Mouse (Mus musculus) 3134 (cell line): ENCODE measurements at regions not wholly inside any gene's neighbourhood (a gene's known extent, or its start where the extent isn't known, plus 50 kb on each side); places are given as distances from the start of the nearest gene placed in this dataset.

Source experiments
- DNase-seq: peaks from one replicate; pipeline ENCODE4 v3.0.0-alpha.2; 2011; ENCODE audit warnings: low spot score; ENCODE audit not compliant: insufficient read length; ENCODE audit errors: extremely low read depth

GRCm38 (mm10) chr13:48154414-48155105, 106.5 kb upstream of the Id4 start:
- DNase-seq, result no peak

DNA sequence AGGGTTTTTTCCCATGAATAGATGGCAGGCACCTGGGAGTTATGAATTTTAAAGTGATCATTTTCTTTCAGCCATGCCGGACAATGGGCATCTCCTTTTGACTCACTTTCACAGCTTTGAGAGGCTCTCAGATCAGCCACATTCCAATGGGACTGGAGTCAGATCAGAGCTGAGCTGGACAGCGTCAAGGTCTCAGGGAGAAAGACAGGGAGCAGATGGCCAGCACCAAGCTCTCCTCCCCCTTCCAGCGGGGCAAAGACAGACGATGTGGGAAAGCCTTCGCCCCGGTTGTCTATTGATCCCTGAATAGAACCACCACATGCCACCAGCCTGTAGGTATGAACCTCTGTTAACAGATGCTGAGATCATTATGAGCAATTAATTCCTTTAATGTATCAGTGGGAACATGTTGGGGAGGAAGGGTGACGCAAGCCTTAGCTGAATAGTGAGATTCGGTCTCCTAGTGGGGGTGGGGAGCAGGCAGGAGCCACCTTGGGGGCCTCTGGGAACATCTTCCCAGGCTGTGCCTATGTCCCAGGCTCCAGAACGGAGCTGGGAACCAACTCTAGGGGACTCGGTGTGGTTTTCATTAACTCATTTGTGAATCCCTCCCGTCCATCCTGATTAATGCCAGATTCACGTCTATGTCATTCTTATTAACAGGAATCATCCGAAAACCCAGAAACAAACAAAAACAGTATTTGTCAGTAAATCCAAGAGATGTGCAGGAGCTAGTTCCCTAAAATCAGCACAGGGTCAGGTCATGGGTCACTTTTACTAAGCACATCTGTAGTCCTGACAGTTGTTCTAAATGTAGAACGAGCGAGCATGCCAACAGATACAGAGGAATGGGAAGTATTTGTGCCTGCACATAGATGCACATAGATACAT, 101.8 kb upstream of the Id4 start:
- DNase-seq, result no peak

GRCm38 (mm10) chr13:48160161-48160560, 100.9 kb upstream of the Id4 start:
- no peak for DNase-seq

DNA sequence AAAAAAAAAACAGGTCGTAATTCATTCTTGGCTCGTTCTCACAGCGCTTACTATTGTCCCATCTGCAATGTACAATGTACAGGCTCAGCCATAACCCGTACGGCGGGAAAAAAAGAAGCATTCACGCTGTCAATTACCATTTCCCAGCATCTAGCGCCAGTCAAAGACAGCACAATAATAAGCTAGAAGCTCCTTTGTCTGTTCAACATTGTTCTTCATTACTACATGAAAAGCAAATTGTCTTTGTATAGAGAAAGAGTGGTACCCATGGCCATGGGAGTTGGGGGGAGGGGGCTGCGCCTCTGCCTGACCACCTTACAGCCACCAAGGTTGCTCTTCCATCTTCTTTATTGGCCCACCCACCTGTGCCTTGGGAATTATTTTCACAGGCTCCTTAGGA, 99.7 kb upstream of the Id4 start:
- DNase-seq, result no peak

DNA sequence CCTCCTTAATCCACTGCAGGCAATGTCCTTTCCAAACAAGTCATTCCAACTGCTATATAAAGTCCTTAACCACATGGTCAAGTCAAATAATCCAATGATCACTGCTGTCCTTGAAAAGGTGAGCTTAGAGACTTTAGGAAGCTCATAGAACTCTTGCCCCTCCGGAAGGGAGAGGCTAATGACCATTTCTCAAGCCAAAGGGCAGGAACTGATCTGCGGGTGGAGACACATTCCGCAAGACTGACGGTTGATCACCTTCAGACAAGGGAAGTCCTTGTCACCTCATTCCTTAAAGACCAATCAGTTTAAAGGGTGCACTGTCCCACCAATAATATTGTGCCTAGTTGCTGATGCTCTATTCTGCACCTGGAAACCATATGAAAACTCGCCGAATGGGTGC, 96.4 kb upstream of the Id4 start:
- DNase-seq, result no peak

GRCm38 (mm10) chr13:48165838-48166237, 95.2 kb upstream of the Id4 start:
- no peak for DNase-seq

GRCm38 (mm10) chr13:48167976-48168375, 93.1 kb upstream of the Id4 start:
- no peak for DNase-seq

DNA sequence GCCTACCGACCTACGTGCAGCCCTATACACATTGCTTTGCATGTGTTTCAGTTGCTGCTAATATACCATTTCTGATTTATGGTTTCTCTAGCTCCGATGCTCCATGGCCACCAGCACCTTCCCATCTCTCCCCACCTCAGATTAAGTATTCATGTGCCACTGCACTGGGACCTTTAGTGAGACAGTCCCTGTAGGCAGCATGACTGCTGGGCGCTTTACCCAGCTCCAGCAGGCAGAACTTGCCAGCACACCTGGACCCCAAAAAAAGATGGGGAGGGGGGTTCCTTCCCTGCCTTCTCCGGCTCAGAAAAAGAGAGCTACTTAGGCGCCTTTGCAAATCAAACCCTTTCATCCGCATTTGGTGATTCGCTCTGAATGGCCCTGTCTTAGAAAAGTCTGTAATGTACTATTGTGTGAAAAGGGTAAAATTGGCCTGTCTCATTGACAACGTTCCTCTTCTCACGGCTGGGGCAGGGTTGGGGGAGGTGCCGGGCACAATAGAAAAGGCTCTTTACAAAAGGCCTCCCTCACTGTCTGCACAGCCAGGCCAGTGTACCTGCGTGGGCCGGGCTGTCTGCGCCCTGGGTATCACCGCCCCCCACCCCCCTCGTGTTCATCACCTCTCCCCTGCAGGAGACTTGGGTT, 89.6 kb upstream of the Id4 start:
- DNase-seq, result no peak

DNA sequence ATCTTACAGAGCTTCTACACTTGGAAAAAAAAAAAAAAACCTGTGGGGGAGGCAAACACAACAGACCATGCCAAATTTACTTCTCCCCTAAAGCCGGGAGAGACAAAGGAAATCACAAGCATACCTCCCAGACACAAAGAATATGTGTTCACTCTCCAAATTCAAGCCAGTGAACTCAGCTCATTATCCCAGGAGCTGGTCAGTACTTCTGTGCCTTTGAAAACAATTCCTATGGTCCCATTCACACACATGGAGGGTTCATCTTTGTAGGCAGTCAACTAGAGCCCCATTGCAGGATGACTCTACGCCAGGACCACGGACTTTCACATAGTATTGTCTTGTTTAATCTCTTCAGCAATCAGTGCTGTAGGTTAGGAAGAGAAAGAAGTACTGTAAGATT, 89.0 kb upstream of the Id4 start:
- no peak for DNase-seq

DNA sequence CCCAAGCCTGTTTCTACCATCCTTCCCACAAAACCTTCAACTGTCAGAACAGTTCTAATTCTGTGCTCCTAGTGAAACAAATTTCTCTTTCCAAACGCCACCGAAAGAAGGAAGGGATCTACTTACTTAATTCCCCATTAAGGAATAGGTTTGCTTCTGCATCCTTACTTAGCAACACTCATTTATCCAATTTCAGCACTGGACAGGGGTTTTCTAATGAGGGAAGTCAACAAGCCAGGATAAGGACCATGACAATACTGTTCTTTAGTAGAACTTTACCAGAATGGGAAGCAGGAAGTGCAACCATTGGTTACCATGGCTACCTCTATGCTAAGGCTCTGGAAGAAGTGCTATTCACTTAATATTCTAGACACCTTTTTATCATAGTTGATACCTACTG, 68.6 kb upstream of the Id4 start:
- DNase-seq, result no peak

- peak; percentile 68 for DNase-seq
Measured at GRCm38 (mm10) chr13:48193942-48194341, 67.1 kb upstream of the Id4 start.

DNA sequence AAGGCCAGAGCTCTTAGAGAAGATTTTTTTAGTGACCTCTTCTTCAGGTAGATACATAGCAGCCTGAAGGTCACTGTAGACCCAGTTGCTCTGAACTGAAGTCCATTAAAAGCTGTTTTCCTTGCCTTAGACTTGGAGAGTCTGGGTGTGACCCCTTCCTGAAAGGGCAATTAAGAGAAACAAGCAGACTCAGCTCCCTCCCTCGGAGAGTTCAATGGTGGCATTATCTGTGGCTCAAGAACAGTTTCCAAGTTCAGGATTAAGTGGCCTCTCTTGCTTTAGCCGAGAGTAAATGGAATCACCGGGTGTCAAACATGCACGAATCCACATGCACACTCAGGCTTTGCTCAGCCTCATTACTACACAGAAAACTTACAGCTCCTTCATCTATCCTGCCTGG, 53.2 kb upstream of the Id4 start:
- no peak for DNase-seq
